19 mouse cellular contexts compared by ENCODE assay signal in genomic region chr1:162783669-162784248, GRCm38 (mm10). TPM values are rescaled to one million over a fixed set of nuclear protein-coding genes. Genes with fewer than 3 reads are reported as not detected.
"Had no signal": no experiment of that assay in that cellular context is flagged by ENCODE, and none has a peak within 500 bp of the region (broad histone marks: within the 10 kb centered on the region; RNA-seq: fewer than 3 reads in every experiment).

No protein-coding gene starts in this region.

- H3K4me2 ChIP-seq: limb, embryonic 12.5 days; liver, embryonic 13.5 days; lung, embryonic 15.5 days; neural tube, embryonic 15.5 days had no signal

- H3K9ac ChIP-seq: limb, embryonic 12.5 days; liver, embryonic 13.5 days; liver, postnatal 0 days; lung, embryonic 15.5 days; neural tube, embryonic 15.5 days had no signal

- H3K27me3 ChIP-seq: limb, embryonic 12.5 days; liver, embryonic 13.5 days; lung, embryonic 15.5 days; megakaryocyte, embryonic 14.5 days; neural tube, embryonic 15.5 days had no signal

- ATAC-seq: hindbrain, postnatal 0 days; liver, postnatal 0 days had no signal

- H3K4me1 ChIP-seq: limb, embryonic 12.5 days; liver, embryonic 13.5 days; lung, embryonic 15.5 days; megakaryocyte, embryonic 14.5 days; neural tube, embryonic 15.5 days had no signal

- H3K4me3 ChIP-seq: layer of hippocampus, adult 2 months; limb, embryonic 12.5 days; liver, embryonic 13.5 days; lung, embryonic 15.5 days; megakaryocyte, embryonic 14.5 days; myocyte; neural tube, embryonic 15.5 days had no signal

- DNase-seq: kidney, adult 8-10 months; kidney, postnatal 36 days; liver; liver, embryonic 13.5 days; liver, postnatal 0 days; lung, postnatal 14 days; right cerebral cortex, postnatal 4 days; spleen, adult 18-20 months; thymus, adult 2 months; thymus, postnatal 25 days had no signal

- H3K9me3 ChIP-seq: limb, embryonic 12.5 days; liver, embryonic 13.5 days; lung, embryonic 15.5 days; megakaryocyte, embryonic 14.5 days; neural tube, embryonic 15.5 days had no signal

- H3K36me3 ChIP-seq: limb, embryonic 12.5 days; liver, embryonic 13.5 days; lung, embryonic 15.5 days; neural tube, embryonic 15.5 days had no signal

- H3K27ac ChIP-seq: hindbrain, postnatal 0 days; layer of hippocampus, adult 2 months; limb, embryonic 12.5 days; liver, embryonic 13.5 days; lung, embryonic 15.5 days; macrophage; neural tube, embryonic 15.5 days had no signal

RNA-seq across cellular contexts. Expression of gene Fmo4, which starts 30.0 kb away (rescaled TPM):
- polyA plus RNA-seq: macrophage; myocyte; stomach, embryonic 14.5 days had no signal
